Mouse (Mus musculus): ENCODE measurements at regions not wholly inside any gene's neighbourhood (a gene's known extent, or its start where the extent isn't known, plus 50 kb on each side); places are given as distances from the start of the nearest gene placed in this dataset.

DNA sequence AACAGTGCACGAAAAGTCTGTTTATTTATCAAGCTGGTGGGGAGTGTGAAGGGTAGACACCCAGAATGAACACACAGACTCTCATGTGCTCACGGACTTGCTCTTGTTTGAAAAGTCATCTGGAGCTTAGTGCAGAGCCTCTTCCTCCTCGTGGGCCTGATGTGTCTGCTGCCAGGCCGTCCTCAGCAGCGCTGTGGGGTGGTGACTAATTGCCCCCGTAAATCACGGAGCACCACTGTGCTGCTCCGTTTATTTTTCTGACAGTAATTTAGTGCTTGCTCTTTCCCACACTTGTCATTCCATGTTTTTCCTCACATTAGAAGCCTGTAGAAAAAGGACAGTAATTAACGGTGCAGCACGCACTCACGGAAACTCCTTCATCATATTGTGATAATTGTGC lies 51.2 kb upstream of the Gm17304 start:
- in situ Hi-C loops (cut with MboI, MseI) = no loop called here

DNA sequence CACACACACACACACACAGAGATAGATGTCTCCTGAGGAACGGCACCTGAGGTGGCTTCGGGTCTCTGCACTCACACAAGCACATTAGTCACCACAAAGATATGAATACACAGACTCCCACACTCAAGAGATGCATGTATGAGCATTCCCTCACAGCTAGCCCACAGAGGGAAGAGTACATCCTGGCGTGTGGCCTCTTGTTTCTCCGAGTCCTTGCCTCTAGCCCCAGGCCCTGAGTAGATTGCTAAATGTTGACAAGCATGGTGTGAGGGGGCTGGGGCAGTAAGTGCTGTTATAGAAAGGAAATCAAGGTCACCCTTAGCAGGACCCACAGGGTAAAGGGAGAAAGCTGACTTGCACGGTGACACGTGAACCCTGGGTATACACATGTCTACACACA lies 69.6 kb upstream of the Gm17304 start:
- in situ Hi-C loops (cut with MboI, MseI) = loop anchor here (10.0 kb wide), 1 partner anchor 494 kb away; no protein-coding TSS in a partner anchor

DNA sequence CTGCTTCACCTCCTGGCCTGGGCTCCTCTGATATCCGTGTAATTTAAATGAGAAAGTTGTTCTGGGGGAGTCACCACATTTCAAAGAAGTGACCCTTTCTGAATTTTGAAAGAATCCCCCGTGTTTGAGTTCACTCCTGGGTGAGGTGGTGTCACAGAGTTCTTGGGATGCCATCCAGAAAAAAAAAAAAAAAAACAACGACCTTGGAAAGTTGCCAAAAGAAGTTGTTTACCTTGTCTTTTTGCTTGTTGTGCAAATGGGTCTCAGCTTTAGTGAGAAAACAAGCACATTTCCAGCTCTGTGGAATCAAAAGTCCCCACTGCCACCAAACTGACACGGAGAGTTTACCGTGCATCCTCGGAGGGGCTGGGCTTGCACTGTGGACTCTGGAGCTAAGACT lies 71.7 kb upstream of the Gm17304 start:
- in situ Hi-C loops (cut with MboI, MseI) = loop anchor here (10.0 kb wide), 1 partner anchor 492 kb away; no protein-coding TSS in a partner anchor

DNA sequence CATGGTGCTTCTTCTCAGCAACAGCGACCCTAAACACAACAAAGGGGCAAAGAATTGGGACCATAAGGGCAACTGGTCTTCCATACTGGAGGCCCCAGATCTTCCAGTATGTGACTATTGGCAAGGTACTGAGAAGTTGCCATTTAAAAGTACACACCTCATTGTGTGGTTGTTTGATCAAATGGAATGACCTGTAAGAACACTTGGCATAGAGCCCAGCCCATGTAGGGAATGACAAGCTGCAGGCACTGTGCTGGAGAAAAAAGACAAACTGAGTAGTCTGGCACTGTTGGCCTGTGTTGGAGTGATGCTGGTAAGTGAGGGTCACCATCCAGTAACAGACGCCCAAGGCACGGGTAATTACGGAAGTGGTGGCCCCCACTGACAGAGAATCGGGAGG lies 72.8 kb upstream of the Gm17304 start:
- in situ Hi-C loops (cut with MboI, MseI) = loop anchor here (10.0 kb wide), 1 partner anchor 491 kb away; no protein-coding TSS in a partner anchor

DNA sequence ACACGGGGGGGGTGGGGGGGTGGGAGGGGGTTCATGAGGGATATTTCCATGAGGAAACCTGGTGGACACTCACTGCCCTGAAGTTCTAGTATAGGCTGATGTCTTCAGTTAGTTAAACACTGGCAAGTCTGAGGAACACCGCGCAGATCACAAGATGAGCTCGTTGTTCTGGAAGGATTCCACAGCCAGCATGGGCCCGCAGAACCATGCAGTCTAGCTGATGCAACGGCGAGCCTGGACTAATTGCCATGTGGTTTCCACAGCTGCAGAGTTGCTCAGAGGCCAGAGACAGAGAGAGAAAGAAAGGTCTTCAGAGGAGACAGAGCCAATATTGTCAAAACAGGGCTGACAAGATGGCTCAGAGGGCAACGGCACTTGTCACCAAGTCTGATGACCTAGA lies 70.8 kb upstream of the Barhl2 start:
- in situ Hi-C loops (cut with MboI, MseI) = no loop called here

- in situ Hi-C loops (cut with MboI, MseI) = no loop called here
Observed at GRCm38 (mm10) chr5:106527364-106527985, 69.5 kb upstream of the Barhl2 start.

DNA sequence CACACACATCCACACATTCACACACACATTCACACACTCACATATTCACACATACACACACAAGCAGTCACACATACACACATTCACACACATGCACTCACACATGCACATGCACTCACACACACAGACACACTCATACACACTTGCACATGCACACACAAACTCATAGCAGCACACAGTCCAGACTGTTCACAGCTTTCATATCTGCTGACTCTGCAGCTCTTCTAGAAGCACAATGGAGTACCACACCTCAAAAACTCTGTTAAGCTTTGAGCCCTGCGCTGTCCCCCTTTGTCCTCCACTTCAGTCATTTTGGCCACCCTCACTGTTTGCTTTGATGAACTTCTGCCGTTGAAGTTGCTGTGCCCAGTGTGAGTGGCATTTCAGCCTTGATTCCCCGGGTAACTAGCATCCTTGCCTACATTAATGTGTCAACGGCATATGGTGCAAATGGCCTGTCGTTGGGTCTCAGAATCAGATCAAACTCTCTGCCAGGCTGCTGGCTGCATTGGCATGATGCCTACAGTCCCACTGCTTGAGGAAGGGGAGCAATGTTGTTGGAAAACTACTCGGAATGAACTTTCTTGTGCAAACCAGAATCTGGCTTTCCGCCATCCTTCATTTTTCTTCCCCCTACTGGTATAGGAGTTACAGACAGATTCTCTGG lies 54.6 kb upstream of the Barhl2 start:
- in situ Hi-C loops (cut with MboI, MseI) = no loop called here

DNA sequence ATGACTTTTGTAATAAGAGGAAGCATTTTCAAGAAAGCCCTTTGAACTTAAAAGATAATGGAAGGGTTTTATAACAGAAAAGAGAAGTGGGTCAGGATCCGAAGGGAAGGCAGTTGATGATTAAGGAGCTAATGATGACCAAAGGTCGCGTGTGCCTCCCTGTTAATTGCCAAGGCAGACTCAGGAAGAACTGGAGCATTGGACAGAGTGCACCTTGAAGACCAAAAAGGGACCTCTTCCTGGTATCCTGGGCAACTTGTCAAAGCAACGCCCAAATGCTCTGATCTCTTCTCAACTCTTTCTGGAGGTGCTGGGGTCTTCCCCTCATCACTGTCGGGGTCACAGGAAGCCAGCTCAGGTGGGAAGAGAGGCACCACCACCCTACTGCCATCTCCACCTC lies 49.9 kb upstream of the Barhl2 start:
- in situ Hi-C loops (cut with MboI, MseI) = no loop called here
